Mouse (Mus musculus) right cerebral cortex, adult 2 months (tissue): ENCODE results near the gene Gm10518.
"Not testable (repeated sequence)": the region's sequence is repeated elsewhere in the genome, so short reads cannot be mapped to it uniquely, and the experiment has no call there.

Experiments
- DNase-seq, 2 experiments: peaks; one replicate each; pipeline ENCODE4 v3.0.0; 2021 to 2022; ENCODE audit warnings: low spot score in 2 of 2

The Gm10518 gene

GRCm38 (mm10) chr1:179802610-179803512 is at the start of gene Gm10518:
Gene Gm10518, plus strand, starts transcription at chr1:179803376.
- peak; percentile 32 to 60 for DNase-seq

DNA sequence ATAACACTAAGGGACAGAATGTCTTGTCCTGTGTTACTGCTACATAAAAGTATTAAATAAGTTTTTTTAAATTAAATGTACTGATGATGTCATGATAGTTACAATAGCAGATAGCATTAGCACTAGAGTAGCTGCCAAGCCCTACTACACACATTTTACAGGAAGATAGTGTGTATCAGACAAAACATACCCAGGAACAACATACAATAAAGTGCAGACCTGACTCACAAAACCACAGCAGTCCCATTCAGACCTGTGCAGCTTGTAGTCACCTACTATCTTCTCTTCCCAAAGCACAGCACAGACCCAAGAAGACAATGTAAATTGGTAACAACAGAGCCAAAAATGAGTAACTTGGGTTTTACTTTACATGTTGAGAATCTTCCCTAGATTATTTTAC is 46.7 kb upstream of the Gm10518 start:
- no peak for DNase-seq

GRCm38 (mm10) chr1:179760086-179760485 is 43.1 kb upstream of the Gm10518 start:
- DNase-seq = no peak

- DNase-seq = no peak
Observed at GRCm38 (mm10) chr1:179760553-179760952, 42.6 kb upstream of the Gm10518 start.

DNA sequence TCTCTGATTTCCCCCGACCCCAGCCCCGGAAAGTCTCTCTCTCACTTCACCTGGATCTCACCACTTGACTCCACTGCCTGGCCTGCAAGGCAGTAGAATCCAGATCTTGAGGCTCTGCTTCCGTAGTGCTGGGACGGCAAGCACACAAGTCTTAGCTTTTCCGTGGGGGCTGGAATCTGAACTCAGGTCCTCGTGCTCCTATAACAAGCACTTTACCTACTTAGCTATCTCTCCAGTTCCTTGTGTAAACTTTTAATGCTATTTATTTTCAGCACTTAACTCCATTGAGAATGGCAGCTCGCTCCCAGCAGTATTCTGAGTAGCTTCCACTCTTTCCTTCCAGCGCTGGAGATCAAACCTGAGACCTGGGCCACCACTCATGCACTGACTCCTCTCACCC is 26.3 kb upstream of the Gm10518 start:
- no peak for DNase-seq

DNA sequence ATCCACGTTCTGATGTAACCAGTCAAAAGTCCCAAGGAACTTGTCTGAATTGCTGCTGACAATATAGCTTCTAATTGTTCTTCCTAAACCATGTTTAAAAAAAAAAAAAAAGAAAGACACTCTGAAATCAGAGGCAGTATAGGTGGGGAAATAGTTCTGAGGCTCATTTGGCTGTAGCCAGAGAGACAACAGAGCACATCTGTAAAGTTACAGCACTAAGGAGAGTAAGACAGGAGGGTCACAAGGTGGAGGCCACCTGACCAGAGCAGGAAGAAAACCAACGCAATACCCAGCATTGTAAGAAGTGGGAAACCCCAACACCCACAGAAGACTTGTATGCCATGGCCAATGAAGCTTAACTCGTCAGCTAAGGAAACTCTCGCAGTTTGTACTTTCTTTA is 19.1 kb upstream of the Gm10518 start:
- no peak for DNase-seq

DNA sequence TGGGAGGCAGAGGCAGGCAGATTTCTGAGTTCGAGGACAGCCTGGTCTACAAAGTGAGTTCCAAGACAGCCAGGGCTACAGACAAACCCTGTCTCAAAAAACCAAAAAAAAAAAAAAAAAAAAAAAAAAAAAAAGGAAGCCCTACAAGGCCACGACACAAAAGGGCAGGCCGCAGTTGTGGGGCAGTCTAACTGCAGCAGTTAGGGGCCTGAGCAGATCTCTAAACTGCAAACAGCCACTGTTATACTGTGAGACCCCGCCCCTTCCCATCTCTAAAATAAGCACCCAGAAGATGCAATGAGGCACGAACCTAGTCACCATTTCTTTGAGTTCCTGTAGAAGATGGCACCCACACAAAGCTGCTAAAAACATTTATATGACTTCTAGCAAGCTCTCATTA is 17.7 kb upstream of the Gm10518 start:
- no peak for DNase-seq

DNA sequence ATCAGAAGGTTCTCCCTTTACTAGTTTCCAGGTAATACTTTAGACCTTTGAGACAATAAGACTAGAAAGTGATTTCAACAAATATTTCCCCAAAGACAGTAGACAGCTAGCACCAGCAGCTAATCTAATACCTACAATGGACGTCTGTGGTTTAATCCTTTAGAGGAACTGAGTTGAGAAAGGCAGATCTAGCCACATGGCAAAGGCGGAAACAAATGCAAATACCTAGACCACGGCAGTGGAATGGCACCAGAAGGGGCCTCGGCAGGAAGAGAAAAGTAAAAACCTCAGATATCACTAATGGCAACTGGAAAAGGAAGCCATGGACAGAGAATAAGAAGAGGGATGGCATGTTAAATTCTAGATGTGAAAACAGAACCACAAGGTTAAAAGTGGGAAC is 15.9 kb upstream of the Gm10518 start:
- no peak for DNase-seq

- no peak for DNase-seq
Observed at GRCm38 (mm10) chr1:179798794-179799193, 4.4 kb upstream of the Gm10518 start.

- peak; percentile 99 for DNase-seq
Observed at GRCm38 (mm10) chr1:179803513-179804139, 450 bp downstream of the Gm10518 start, which contains the start of gene Ahctf1. Gene Ahctf1, minus strand, starts transcription at chr1:179803680.

DNA sequence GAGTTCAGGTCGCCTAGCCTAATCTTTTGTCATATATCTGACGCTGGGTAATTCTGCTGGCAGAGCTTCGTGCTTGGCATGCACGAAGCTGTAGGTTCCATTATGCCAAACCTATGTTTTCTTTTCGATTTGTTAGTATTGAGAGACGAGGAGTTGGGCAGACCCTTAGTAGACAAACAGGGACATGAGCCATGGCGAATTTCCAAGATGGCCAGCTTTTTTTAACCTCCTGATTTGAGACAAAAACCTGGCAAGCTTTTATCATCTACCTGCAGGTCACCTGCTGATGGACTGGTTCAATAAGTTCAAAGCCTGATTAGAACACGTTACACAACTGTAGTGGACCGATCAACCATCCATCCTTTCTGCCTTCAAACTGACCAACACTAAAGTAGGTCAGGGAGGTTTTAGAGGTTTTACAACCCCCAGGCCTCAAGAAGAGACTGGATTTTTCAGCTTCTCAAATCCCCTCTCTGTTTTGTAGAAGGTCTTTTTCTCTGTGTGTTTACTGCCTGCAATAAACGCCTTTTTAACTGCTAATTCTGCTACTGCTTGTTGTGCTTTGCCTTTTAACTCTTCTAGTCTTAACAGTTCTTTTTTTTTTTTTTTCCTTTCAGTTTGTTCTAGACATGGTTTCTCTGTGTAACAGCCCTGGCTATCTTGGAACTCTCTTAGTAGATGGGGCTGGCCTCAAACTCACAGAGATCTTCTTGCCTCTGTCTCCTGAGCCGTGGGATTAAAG is 1.1 kb downstream of the Gm10518 start:
- DNase-seq = no peak

DNA sequence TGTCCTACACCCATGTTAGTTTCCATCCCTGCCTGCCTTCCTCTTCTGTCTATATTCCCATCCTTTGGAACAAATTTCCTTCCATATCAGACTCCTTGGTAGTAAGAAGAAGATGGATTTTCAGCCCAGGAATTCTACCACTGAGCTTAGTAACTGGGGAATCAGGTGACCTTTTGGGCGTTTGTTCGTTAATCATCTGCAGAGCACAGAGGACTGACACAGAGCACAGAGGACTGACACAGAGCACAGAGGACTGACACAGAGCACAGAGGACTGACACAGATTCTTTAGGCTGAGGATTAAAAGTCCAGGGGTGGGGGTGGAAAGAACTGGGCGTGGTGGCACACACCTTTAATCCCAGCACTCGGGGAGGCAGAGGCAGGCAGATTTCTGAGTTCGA is 2.6 kb downstream of the Gm10518 start:
- no peak for DNase-seq

DNA sequence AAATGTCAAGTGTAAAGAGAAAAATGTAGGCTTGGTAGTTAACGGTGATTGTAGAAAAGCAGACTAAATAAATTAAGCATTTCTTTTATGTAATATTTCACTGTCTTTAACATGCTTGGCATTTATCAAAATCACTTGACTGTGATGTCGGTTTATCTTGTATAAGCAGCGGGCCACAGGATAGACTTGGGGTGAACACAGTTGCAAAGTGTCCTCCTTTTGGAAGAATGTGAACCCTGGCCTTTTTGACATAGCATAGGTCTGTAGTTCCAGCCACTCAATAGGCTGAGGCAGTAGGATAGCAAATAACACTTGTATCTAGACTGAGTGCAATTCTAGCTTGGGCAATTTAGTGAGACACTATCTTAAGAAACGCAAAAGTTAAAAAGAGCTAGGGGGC is 4.3 kb downstream of the Gm10518 start:
- DNase-seq = no peak

DNA sequence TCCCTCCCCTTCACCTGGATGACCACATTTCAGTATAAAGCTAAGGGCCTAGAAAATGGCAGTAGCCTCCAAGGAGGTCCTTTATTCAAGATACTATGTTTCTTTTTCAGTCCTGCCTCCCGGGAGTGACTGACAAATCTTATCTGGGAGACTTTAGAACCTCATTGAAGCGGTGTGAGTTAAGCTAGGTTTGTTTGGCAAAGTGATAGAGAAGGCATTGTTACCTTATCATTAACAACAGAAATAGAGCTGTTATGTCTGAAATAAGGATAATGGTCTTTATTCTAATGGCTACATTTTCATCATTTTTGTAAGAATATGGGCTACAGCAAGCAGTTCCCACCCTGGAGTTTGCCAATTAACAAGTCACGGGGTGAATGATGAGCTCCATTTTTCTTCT is 5.1 kb downstream of the Gm10518 start:
- DNase-seq = no peak

DNA sequence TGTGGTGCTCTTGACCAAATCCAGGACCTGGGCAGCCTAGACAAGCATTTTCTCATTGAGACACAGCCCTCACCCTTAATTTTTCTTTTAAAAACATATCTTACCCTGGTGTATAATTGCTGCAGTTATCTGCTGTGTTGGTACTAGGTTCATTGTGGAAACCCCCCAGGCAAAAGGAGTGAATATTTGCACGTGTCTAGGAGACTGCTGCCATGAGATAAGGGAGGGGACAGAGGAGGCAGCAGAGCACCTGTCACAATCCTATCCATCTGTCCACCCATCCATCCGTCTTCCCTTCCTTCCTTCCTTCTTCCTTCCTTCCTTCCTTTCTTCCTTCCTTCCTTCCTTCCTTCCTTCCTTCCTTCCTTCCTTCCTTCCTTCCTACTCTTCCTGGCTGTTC is 10.2 kb downstream of the Gm10518 start:
- no peak for DNase-seq

DNA sequence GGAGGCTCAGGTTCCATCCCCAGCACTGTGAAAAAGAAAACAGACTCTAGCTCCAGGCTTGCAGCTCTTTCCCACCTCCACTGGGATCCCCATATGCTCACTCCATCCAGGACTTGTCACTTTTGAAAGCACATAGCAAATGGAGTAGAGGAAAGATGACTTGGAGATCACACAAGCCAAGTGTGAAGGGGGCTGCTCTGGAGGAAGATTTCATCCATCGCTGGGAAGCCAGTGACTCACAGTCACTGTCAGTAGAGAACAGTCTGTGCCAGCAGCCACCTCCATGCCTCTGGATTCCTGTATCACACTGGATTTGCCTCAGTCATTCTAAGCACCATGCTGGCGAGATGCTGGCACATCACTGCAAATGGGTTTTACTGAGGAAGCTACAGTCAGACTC is 11.4 kb downstream of the Gm10518 start:
- DNase-seq = peak; percentile 50 to 59

- not testable (repeated sequence) for DNase-seq
Observed at GRCm38 (mm10) chr1:179818490-179819278, 15.5 kb downstream of the Gm10518 start.

GRCm38 (mm10) chr1:179824549-179824948 is 21.4 kb downstream of the Gm10518 start:
- DNase-seq = no peak

- DNase-seq = no peak
Observed at GRCm38 (mm10) chr1:179828051-179828450, 24.9 kb downstream of the Gm10518 start.

- no peak for DNase-seq
Observed at GRCm38 (mm10) chr1:179828900-179829299, 25.7 kb downstream of the Gm10518 start.

GRCm38 (mm10) chr1:179832710-179833240 is 29.6 kb downstream of the Gm10518 start:
- no peak for DNase-seq
